Comparison of ENCODE assay signal across 17 mouse cellular contexts in genomic region chr11:20582758-20583157, GRCm38 (mm10).
"Had no signal": no experiment of that assay in that cellular context is flagged by ENCODE, and none has a peak within 500 bp of the region (broad histone marks: within the 10 kb centered on the region; RNA-seq: fewer than 3 reads in every experiment).

No protein-coding gene starts in this region.

- H3K4me3 ChIP-seq: liver, embryonic 15.5 days; lung, embryonic 15.5 days; midbrain, embryonic 10.5 days; midbrain, embryonic 12.5 days; myocyte; neural tube, embryonic 13.5 days; neural tube, embryonic 15.5 days; stomach, embryonic 15.5 days had no signal

- H3K9ac ChIP-seq: liver, embryonic 15.5 days; lung, embryonic 15.5 days; midbrain, embryonic 12.5 days; neural tube, embryonic 13.5 days; neural tube, embryonic 15.5 days; stomach, embryonic 15.5 days had no signal

- H3K4me2 ChIP-seq: liver, embryonic 15.5 days; lung, embryonic 15.5 days; midbrain, embryonic 12.5 days; neural tube, embryonic 13.5 days; neural tube, embryonic 15.5 days; stomach, embryonic 15.5 days had no signal

- H3K36me3 ChIP-seq: liver, embryonic 15.5 days; lung, embryonic 15.5 days; midbrain, embryonic 10.5 days; midbrain, embryonic 12.5 days; neural tube, embryonic 13.5 days; neural tube, embryonic 15.5 days; stomach, embryonic 15.5 days had no signal

- H3K4me1 ChIP-seq: midbrain, embryonic 12.5 days; neural tube, embryonic 15.5 days; stomach, embryonic 15.5 days had no signal

- DNase-seq: lung, adult 2 months; lung, postnatal 10 days; lung, postnatal 4 days; midbrain, embryonic 14.5 days; right cerebral cortex, postnatal 14 days; thymus, adult 18-20 months; thymus, postnatal 14 days; thymus, postnatal 36 days had no signal

- H3K9me3 ChIP-seq: liver, embryonic 15.5 days; lung, embryonic 15.5 days; midbrain, embryonic 10.5 days; midbrain, embryonic 12.5 days; neural tube, embryonic 13.5 days; neural tube, embryonic 15.5 days; stomach, embryonic 15.5 days had no signal

- H3K27me3 ChIP-seq: liver, embryonic 15.5 days; lung, embryonic 15.5 days; midbrain, embryonic 12.5 days; neural tube, embryonic 13.5 days; neural tube, embryonic 15.5 days; stomach, embryonic 15.5 days had no signal

- ATAC-seq: midbrain, embryonic 16.5 days had no signal

- H3K27ac ChIP-seq: liver, embryonic 15.5 days; lung, embryonic 15.5 days; midbrain, embryonic 10.5 days; midbrain, embryonic 12.5 days; neural tube, embryonic 13.5 days; neural tube, embryonic 15.5 days; stomach, embryonic 15.5 days had no signal
